Mouse (Mus musculus) cerebellum, adult 2 months (tissue): ENCODE results near the gene Tmem179b.

Experiments used
- CTCF ChIP-seq: fragments of 200-500 bp; IDR thresholded peaks from 2 replicates; pipeline ENCODE4 v1.5.1; 2011; ENCODE audit warnings: low read depth, mild to moderate bottlenecking, control low read depth, low read length, moderate library complexity, borderline replicate concordance; ENCODE audit not compliant: insufficient read depth
- POLR2A ChIP-seq: fragments of 200-500 bp; IDR thresholded peaks from 2 replicates; pipeline ENCODE4 v1.6.1; 2011; ENCODE audit warnings: low read length, control low read depth, borderline replicate concordance; ENCODE audit not compliant: insufficient read depth

DNA sequence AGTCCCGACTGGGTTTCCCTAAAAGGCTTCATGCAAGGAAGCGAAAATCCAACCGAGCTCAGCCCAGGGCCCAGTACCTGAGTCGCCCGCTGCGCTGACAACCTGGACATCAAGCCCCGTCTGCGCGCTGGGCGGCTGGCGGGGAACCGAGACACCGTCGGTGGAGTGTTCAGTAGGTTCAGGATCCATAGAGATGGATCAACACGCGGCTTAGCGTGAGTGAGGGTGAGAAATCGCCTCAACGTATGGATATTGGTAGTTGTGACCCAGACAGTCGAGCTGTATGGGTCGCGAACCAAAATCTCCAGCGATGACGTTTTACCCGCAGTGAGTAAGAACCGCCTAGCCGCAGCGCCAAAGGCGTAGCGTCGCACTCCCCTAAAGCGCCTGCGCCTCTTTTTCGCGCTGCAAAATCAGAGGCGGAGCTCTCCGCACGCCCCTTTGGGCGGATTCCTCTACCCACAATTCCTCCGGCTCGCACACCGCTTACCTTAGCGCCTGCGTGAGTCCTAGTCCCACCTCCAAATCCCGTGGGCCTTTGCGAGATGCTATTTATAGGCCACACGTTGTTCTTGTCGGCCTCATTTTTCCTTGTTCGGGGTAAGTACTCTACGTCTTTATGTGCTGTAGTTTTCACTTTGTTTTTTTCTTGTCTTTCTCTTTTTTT is 51.2 kb downstream of the Tmem179b start, which contains the start of gene Slc3a2:
- TF ChIP-seq POLR2A (peak; percentile 91), CTCF (peak; percentile 14; the same call in 1 of the 2 replicates)
